8 mouse cellular contexts compared by ENCODE assay signal in genomic region chr9:111055800-111056518, GRCm38 (mm10). TPM values are rescaled to one million over a fixed set of nuclear protein-coding genes. Genes with fewer than 3 reads are reported as not detected.
DNase-seq lines count a peak whose midpoint lies in the region; ATAC-seq and TF ChIP-seq lines count a peak whose summit lies in the region.

No protein-coding gene starts in this region.

- 14% methylated on average over 29 of the region's 29 CpGs for WGBS in thymus, adult 2 months
- 75% methylated on average over 29 of the region's 29 CpGs for WGBS in limb, embryonic 11.5 days

- no peaks in the 10 kb centered on the region for H3K9me3 ChIP-seq in limb, embryonic 11.5 days (ENCODE audit: control insufficient read depth, low read length)

- no peak overlapping the region for H3K27ac ChIP-seq in thymus, adult 2 months (ENCODE audit: control insufficient read depth, insufficient read depth, low read length)
- no peak overlapping the region for H3K27ac ChIP-seq in limb, embryonic 11.5 days (replicated peaks; ENCODE audit: low read depth, low read length)

- H3ac ChIP-seq in myocyte (ENCODE audit: control insufficient read depth, insufficient read length): no peak overlapping the region

- peak overlapping the region; percentile 46 for H3K4me2 ChIP-seq in limb, embryonic 11.5 days (ENCODE audit: low read depth, severe bottlenecking)
- H3K4me2 ChIP-seq in myocyte (ENCODE audit: low read depth): peak overlapping the region; percentile 91

- no peak for TF ChIP-seq POLR2A in thymus, adult 2 months (IDR thresholded peaks at IDR 0.05; ENCODE audit: control insufficient read depth, extremely low read depth, insufficient read depth, low read length, poor library complexity)
- TF ChIP-seq POLR2A in myocyte (IDR thresholded peaks at IDR 0.05; ENCODE audit: insufficient read length, low read depth): no peak

- peaks cover 5% of the 10 kb centered on the region; the same call in 1 of the 2 replicates for H3K27me3 ChIP-seq in thymus, adult 2 months (ENCODE audit: control insufficient read depth, insufficient read depth, low read length)
- H3K27me3 ChIP-seq in limb, embryonic 11.5 days (ENCODE audit: control insufficient read depth, insufficient read depth, low read length): no peaks in the 10 kb centered on the region
- H3K27me3 ChIP-seq in myocyte (ENCODE audit: control insufficient read depth, insufficient read depth, insufficient read length): peaks cover 20% of the 10 kb centered on the region

- no peaks in the 10 kb centered on the region for H3K36me3 ChIP-seq in thymus, adult 2 months (ENCODE audit: control insufficient read depth, insufficient read depth, low read length)
- H3K36me3 ChIP-seq in limb, embryonic 11.5 days (ENCODE audit: control insufficient read depth, insufficient read depth, low read length): no peaks in the 10 kb centered on the region
- H3K36me3 ChIP-seq in myocyte (ENCODE audit: control insufficient read depth, insufficient read depth): no peaks in the 10 kb centered on the region

- peaks cover 25% of the 10 kb centered on the region for H3K4me1 ChIP-seq in thymus, adult 2 months (replicated peaks; ENCODE audit: control insufficient read depth, insufficient read depth, low read length)
- peaks cover 7% of the 10 kb centered on the region; the same call in 1 of the 2 replicates for H3K4me1 ChIP-seq in limb, embryonic 11.5 days (ENCODE audit: control insufficient read depth, insufficient read depth, low read length)

- ATAC-seq in erythroblast, adult 5-6 weeks (replicated peaks; ENCODE audit: low FRiP score, poor library complexity, severe bottlenecking): peak; percentile 16
- ATAC-seq in limb, embryonic 11.5 days (ENCODE audit: insufficient number of reproducible peaks, low FRiP score, low TSS enrichment, low read depth): no peak

- no peak overlapping the region for H3K9ac ChIP-seq in limb, embryonic 11.5 days (ENCODE audit: low read length)

- no peak for DNase-seq in thymus, adult 2 months
- no peak for DNase-seq in thymus, postnatal 14 days
- no peak for DNase-seq in limb, embryonic 11.5 days (ENCODE audit: low spot score)
- no peak for DNase-seq in adrenal gland, postnatal 10 days
- DNase-seq in layer of hippocampus, adult 9-10 months (ENCODE audit: low spot score): no peak
- DNase-seq in testis, postnatal 10 days (ENCODE audit: low spot score): no peak

- TF ChIP-seq CTCF in thymus, adult 2 months (IDR thresholded peaks at IDR 0.05; ENCODE audit: borderline replicate concordance, control insufficient read depth, extremely low read depth, insufficient read depth, low read length, poor library complexity): no peak

- peak overlapping the region; percentile 33 for H3K4me3 ChIP-seq in thymus, adult 2 months (ENCODE audit: control insufficient read depth, insufficient read depth, low read length)
- H3K4me3 ChIP-seq in limb, embryonic 11.5 days (ENCODE audit: low read depth, low read length): peak overlapping the region; percentile 9
- H3K4me3 ChIP-seq in myocyte: peak overlapping the region; percentile 32

- H3K79me2 ChIP-seq in myocyte (ENCODE audit: control insufficient read depth, insufficient read depth): no peaks in the 10 kb centered on the region

TF ChIP-seq in myocyte, 11 proteins besides CTCF, POLR2A, EP300 and RAD21:
- TF ChIP-seq SRF (IDR thresholded peaks at IDR 0.05; ENCODE audit: control insufficient read depth, insufficient read length, low read depth) (no peak), USF1 (IDR thresholded peaks at IDR 0.05; ENCODE audit: low read depth) (no peak), TCF12 (IDR thresholded peaks at IDR 0.05; ENCODE audit: insufficient read depth, poor library complexity, severe bottlenecking) (no peak), REST (IDR thresholded peaks at IDR 0.05; ENCODE audit: insufficient read depth, insufficient read length) (no peak), MAX (IDR thresholded peaks at IDR 0.05; ENCODE audit: low read depth) (no peak), CEBPB (IDR thresholded peaks at IDR 0.05; ENCODE audit: insufficient read depth, poor library complexity, severe bottlenecking) (no peak), MYOG (IDR thresholded peaks at IDR 0.05; ENCODE audit: control insufficient read depth in 1 of 3, insufficient read depth in 1 of 3, insufficient read length in 2 of 3, low read depth in 2 of 3) (no peak), TCF3 (IDR thresholded peaks at IDR 0.05; ENCODE audit: insufficient read length, low read depth) (no peak)

RNA-seq across cellular contexts. Expression of gene Ccrl2, which starts 1.4 kb away (rescaled TPM):
- polyA plus RNA-seq in thymus, adult 2 months (2012; rRNA removed): 2.3 and 3.6 TPM in 2 replicates
- total RNA-seq in erythroblast, adult 5-6 weeks (2015; ENCODE audit: low replicate concordance): 32.7 and 39.5 TPM in 2 replicates
- 43.8 and 65.4 TPM in 2 replicates for total RNA-seq in erythroblast, adult 5-6 weeks (2017; ENCODE audit: low replicate concordance)
- polyA plus RNA-seq in limb, embryonic 11.5 days (2014; fragmentation: Nextera tagmentation; extraction: Ambion mirVana): 0.55 and 0.58 TPM in 2 replicates
- polyA plus RNA-seq in myocyte (2012; fragmentation: generic; extraction: Trizol): 0.12 TPM
- total RNA-seq in adrenal gland, postnatal 10 days (2021): 1 to 10 TPM; 3.4 to 4.8 TPM

RNA-seq across cellular contexts. Expression of gene Ltf, which starts 36.9 kb away (rescaled TPM):
- polyA plus RNA-seq in thymus, adult 2 months (2012; rRNA removed): 3.5 and 4.9 TPM in 2 replicates
- 948 and 1,023 TPM in 2 replicates for total RNA-seq in erythroblast, adult 5-6 weeks (2015; ENCODE audit: low replicate concordance)
- 738 and 893 TPM in 2 replicates for total RNA-seq in erythroblast, adult 5-6 weeks (2017; ENCODE audit: low replicate concordance)
- 0.14 and 0.16 TPM in 2 replicates for polyA plus RNA-seq in limb, embryonic 11.5 days (2014; fragmentation: Nextera tagmentation; extraction: Ambion mirVana)
- not detected for polyA plus RNA-seq in myocyte (2012; fragmentation: generic; extraction: Trizol)
- total RNA-seq in adrenal gland, postnatal 10 days (2021): 10 to 100 TPM; 14.8 to 15.6 TPM
